Mouse (Mus musculus) T-helper 1 cell (primary cell): Measurements from ENCODE around the gene Hdac4.

ENCODE experiments used
- in situ Hi-C: fragments of 300-600 bp; cut with MboI, MseI; formaldehyde crosslinking; loops from one replicate; pipeline ENCODE4 v1.15.1; 2025; ENCODE audit warnings: high pct_unique_total_duplicates

Gene Hdac4

GRCm38 (mm10) chr1:92030541-92030940, 165.0 kb downstream of the Hdac4 start:
- in situ Hi-C loops = no loop called here

GRCm38 (mm10) chr1:92028158-92028557, 167.3 kb downstream of the Hdac4 start:
- in situ Hi-C loops = no loop called here

GRCm38 (mm10) chr1:92026351-92026750, 169.1 kb downstream of the Hdac4 start:
- in situ Hi-C loops = no loop called here

GRCm38 (mm10) chr1:92023906-92024305, 171.6 kb downstream of the Hdac4 start:
- in situ Hi-C loops = no loop called here

GRCm38 (mm10) chr1:92022009-92022408, 173.5 kb downstream of the Hdac4 start:
- in situ Hi-C loops = no loop called here

GRCm38 (mm10) chr1:92015938-92016672, 179.4 kb downstream of the Hdac4 start:
- in situ Hi-C loops = no loop called here

- in situ Hi-C loops = no loop called here
Measured at GRCm38 (mm10) chr1:92015252-92015651, 180.2 kb downstream of the Hdac4 start.

GRCm38 (mm10) chr1:92014496-92014895, 181.0 kb downstream of the Hdac4 start:
- in situ Hi-C loops = no loop called here

- in situ Hi-C loops = no loop called here
Measured at GRCm38 (mm10) chr1:92006666-92007065, 188.8 kb downstream of the Hdac4 start.

GRCm38 (mm10) chr1:92005617-92005940, 189.9 kb downstream of the Hdac4 start:
- in situ Hi-C loops = no loop called here

- in situ Hi-C loops = no loop called here
Measured at GRCm38 (mm10) chr1:92004906-92005616, 190.4 kb downstream of the Hdac4 start.

- in situ Hi-C loops = no loop called here
Measured at GRCm38 (mm10) chr1:92004122-92004521, 191.4 kb downstream of the Hdac4 start.

GRCm38 (mm10) chr1:92000226-92000625, 195.3 kb downstream of the Hdac4 start:
- in situ Hi-C loops = no loop called here

- in situ Hi-C loops = no loop called here
Measured at GRCm38 (mm10) chr1:91993658-91994165, 201.8 kb downstream of the Hdac4 start.

- in situ Hi-C loops = no loop called here
Measured at GRCm38 (mm10) chr1:91992652-91993051, 202.8 kb downstream of the Hdac4 start.

GRCm38 (mm10) chr1:91991597-91991996, 203.9 kb downstream of the Hdac4 start:
- in situ Hi-C loops = no loop called here

- in situ Hi-C loops = no loop called here
Measured at GRCm38 (mm10) chr1:91990852-91991251, 204.6 kb downstream of the Hdac4 start.

- in situ Hi-C loops = no loop called here
Measured at GRCm38 (mm10) chr1:91988866-91989265, 206.6 kb downstream of the Hdac4 start.

GRCm38 (mm10) chr1:91987431-91987830, 208.1 kb downstream of the Hdac4 start:
- in situ Hi-C loops = no loop called here

- in situ Hi-C loops = no loop called here
Measured at GRCm38 (mm10) chr1:91985783-91986182, 209.7 kb downstream of the Hdac4 start.

- in situ Hi-C loops = no loop called here
Measured at GRCm38 (mm10) chr1:91984507-91984906, 211.0 kb downstream of the Hdac4 start.

GRCm38 (mm10) chr1:91981381-91981780, 214.1 kb downstream of the Hdac4 start:
- in situ Hi-C loops = no loop called here

GRCm38 (mm10) chr1:91978443-91978842, 217.1 kb downstream of the Hdac4 start:
- in situ Hi-C loops = no loop called here
